Mouse (Mus musculus) telencephalon, adult 2 months (tissue): ENCODE results near the gene Pcp4.
A peak's percentile ranks its signal among the peaks of the same experiment; 100 is the strongest.
"Not testable (repeated sequence)": the region's sequence is repeated elsewhere in the genome, so short reads cannot be mapped to it uniquely, and the experiment has no call there.

Source experiments
- DNase-seq: peaks from one replicate; pipeline ENCODE4 v3.0.0-alpha.2; 2011; ENCODE audit warnings: low read depth, low spot score

Gene Pcp4

DNA sequence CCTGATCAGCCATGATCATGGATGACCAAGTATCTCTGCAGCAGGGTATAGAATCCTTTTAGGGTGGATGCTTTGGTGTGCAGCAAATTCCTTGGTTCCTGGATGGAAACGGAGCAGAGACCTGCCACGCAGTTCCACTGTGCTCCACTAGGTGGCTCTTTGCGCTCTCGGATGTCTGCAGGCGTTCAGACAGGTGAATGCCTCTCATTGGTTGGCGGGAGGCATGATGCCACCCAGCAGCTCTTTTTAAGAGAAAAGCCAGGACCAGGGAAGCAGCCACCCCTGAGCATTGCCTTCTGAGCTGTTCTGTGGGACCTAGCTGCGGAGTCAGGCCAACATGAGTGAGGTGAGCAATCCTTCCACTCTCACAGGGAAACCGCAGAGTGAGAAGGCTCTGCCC, at the start of gene Pcp4:
TSS of gene Pcp4 (plus strand) at position 162 of the 400 bp plus-strand sequence.
- peak; percentile 85 for DNase-seq

DNA sequence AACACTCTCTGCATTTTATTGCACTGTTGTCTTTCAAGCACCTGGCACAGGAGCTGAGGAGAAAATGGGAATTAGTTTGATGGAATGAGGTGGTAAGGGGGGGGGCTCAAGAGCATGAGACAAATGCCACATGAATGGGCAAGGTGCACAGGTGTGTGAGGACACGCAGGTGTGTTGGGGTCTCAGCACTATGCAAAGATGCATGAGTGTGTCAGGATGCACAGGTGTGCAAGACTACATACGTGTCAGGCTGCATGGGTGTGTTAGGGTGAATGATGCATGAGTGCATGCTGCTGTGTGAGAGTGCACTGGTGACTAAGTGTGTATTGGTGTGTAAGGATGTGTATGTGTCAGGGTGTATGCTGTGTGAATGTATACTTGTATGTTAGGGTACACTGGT, 42.4 kb upstream of the Pcp4 start:
- no peak for DNase-seq

DNA sequence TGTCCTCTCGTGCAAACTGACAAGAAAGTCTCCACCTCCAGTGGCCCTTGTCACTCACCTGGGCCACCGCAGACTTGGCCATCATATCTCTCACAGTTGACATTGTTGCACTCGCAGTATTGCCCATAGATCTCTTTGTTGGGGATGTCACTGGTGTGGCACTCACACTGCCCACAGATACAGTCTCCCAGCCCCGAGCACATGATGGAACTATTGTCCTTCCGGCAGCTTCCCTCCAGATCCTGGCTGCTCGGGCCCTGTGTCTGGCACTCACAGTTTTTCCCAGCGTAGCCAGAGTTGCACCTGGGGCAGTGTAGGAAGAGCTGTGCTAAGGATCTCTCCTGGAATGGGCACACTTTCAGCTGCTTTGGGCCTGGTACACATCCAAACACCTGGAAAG, 40.7 kb upstream of the Pcp4 start:
- no peak for DNase-seq

DNA sequence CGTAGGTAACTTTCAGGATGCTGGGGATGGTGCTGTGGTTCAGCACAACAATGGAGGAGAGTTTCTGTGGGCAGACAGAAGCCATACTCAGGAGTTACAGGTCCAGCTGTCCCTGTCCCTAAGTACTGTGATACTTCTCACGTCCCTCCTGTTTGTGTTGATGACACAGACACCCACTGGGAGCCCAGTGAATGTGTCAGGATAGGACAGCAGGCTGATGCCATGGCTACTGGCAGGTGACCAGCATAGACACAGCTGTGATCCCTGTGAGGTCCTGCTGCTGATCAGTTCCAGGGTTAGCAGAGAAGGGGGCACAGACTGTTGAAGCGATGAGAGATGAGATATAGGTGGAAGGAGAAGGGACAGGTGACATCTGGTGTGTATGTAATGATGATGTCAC, 38.4 kb upstream of the Pcp4 start:
- DNase-seq = no peak

DNA sequence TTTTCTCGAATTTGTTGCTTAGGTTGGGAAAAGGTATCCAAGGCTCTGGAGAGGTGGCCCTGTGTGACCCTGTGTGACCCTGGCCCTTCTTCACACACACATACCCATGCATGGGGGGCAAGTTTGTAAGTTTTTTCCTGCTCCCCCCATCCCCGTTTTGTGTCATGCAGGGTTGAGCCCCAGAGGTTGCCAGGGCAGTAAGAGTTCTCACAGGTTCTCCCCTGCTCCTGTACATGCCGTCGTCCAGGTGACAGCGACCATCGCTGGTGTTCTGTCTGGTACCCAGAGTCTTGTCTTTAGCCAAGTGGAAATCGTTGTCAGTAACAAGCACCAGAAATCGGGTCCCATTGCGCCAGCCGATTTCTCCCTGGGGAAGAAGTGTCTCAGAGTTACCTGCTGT, 34.1 kb upstream of the Pcp4 start:
- DNase-seq = no peak

DNA sequence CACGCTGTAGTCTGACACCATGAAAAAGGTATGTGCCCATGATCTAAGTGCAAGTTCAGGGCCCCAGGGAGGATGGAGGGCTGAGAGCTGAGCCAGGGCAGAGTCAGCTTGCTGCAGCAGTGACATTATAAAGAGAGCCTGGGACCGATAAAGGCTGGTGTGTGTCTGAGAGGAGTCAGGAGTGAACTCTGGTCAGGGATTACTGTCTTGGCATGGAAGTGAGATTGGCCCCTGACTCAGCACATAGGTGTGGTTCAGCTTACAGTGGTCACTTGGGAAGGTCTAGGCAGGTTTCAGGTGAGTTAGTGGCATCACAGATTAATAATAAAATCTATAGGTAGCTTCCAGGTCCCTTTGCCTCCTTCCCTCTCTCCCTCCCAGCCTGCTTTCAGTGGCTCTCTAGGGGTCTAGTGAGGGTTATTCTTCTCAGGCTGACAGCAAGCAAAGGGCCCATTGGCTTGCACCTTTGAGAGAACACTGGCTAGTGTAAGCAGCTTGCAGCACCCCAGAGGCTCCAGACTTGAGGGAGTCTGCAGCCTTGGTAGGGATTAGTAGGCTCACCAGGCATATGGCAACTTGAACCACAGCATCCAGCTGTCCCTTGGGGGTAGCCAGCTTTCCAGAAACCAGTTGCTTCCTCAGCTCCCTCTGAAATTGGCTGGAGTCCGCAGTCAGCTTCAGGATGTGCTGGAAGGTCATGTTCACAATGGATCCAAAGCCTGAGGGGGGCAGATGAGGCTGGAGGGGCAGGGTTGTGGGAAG, 33.2 kb upstream of the Pcp4 start:
- DNase-seq = no peak

DNA sequence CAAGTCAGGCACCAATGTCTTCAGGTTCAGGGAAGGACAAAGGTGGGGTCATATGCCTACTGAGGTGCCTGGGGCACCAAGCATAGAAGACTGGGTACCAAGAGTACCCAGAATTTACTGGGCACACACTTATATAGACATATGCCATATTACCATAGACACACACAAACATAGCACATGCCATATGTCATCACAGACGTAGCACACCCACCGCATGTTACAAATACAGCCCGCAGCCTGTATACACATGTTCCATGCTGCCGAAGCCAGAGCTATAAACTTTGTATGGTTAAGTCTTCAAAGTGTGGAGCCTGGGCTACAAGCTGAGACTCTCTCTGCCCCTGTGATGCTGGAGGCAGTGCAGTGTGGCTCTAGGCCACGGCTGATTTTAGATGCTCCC, 28.5 kb upstream of the Pcp4 start:
- no peak for DNase-seq

DNA sequence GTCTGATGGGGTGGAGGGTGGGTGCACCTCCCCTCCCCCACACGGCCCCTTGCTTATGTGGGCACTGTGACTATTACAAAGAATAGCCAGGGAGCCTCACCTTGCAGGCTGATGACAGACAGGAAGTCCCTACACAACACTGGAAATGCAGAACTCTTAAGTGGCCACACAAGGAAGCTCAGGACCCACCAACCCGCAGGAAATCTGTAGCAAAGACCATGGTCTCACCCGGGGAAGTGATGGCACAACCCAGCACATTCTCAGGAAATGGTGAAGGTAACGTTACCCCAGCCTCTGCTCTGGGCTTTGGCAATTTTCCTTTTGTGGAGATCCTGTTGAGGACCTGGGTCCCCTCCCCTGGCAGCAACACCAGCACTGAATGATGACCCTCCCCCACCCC, 27.7 kb upstream of the Pcp4 start:
- no peak for DNase-seq

DNA sequence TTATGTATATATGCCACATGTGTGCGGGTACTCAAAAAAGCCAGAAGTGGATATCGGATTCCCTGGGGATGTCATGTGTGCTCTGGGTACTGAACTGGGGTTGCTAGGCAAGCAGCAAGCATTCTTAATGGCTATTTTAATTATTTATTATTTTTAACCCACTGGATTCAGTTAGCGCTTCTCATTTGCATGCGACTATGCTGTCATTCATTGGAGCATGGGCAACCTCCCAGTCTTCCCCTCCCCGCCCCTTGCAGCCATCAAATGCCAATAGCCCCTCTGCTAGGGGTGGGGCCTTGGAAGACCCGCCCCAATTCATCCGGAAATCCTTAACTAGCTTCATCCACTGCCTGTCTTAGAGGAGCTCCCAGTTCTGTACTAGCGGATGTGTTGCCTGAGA, 26.5 kb upstream of the Pcp4 start:
- DNase-seq = no peak

DNA sequence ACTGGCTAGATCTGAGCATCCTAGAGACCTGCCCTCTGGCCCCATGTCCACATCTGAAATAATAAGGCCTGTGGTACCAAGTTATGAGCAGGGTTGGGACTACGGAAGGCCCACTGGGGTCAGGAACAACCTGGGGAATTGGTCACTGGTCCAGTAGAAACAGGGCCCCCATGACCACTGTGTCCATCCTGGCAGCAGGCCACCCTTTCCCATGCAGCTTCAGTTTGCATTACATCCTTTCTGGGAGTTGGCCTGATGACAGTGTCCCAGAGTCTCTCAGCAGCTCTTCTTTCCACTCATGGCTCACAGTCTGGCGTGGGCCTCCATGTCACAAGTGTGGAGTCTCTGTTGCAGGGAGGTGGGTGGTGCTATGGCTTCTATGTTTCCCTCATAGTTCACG, 25.6 kb upstream of the Pcp4 start:
- no peak for DNase-seq

DNA sequence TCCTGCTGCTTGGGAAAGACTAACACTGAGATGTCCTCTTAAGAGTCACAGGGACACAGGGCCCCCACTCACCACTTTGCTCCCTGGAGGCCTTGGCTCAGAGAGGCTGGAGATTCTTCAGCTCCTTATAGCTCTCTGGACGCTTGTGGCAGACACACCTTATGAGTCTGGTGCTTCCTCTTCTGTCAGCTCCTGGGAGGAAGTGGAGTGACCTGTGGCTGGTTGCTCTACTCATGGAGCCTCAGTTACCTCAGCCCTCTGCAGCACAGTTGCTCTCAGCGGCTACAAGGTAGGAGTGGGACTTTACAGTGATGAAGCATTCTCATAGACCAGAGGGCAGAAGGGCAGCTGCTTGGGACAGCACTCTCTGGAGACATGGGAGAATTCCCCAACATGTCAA, 23.9 kb upstream of the Pcp4 start, which contains the start of gene Itgb2l:
TSS of gene Itgb2l (minus strand) at position 152 of the 400 bp plus-strand sequence.
- DNase-seq = no peak

DNA sequence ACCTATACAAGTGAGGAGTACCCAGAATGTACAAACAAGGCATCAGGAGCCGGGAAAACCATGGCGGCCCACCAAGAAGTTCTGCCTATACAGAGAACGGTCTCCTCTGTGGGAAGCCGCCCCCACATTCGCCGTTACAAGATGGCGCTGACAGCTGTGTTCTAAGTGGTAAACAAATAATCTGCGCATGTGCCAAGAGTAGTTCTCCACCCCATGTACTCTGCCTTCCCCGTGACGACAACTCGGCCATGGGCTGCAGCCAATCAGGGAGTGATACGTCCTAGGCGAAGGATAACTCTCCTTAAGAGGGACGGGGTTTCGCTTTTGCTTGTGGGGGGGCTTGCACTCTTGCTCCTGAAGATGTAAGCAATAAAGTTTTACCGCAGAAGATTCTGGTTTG, 16.5 kb upstream of the Pcp4 start:
- not testable (repeated sequence) for DNase-seq

DNA sequence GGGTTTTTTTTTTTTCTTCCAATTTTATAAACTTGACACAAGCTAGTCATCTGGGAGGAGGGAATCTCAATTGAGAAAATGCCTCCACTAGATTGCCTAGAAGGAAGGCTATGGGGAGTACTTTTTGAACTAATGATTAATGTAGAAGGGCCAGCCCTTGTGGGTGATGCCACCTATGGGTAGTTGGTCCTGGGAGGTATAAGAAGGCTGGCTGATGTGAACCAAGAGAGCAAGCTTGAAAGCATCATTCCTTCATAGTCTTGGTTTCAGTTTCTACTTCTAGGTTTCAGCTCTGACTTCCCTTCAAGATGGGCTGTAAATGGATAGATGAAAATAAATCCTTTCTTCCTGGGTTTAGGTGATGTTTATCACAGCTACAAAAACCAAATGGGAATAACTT, 13.3 kb upstream of the Pcp4 start:
- DNase-seq = no peak

DNA sequence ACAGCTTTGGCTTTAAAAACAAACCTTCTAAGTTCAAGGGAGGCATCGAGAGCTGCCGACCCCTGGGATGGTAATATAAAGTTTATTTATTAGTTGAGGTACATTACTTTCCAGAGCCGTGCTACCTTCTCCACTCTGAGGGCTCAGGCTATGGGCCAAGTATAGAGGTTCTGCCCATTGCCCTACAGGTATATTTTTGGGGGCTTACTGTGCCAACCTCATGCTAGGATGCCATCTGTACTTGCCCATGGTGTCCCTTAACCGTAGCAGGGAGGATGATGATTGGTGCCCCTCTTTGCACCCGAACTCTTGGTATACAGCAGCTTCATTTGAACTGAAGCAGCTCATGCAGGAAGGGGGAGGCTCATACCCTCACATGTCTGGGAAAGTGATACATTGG, 9.8 kb upstream of the Pcp4 start:
- DNase-seq = no peak

DNA sequence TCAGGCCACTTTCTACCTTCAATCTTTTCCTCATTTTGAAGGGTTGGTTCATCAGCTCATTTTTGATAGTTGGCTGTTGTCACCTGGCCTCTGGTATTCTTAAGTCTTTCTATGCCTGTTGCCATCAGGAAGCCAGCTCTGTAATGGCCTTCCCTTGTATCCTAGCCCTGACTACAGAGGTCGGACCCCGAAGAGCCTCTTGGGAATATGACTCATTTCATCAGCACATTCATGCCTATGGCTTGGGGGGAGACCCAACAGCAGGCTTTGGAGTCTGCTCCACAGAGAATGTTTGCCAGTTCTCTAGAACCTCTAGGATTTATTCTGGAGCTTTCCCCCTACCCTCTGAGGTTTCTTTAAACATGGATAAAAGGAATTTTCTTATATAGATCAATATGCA, 8.1 kb upstream of the Pcp4 start:
- DNase-seq = no peak

DNA sequence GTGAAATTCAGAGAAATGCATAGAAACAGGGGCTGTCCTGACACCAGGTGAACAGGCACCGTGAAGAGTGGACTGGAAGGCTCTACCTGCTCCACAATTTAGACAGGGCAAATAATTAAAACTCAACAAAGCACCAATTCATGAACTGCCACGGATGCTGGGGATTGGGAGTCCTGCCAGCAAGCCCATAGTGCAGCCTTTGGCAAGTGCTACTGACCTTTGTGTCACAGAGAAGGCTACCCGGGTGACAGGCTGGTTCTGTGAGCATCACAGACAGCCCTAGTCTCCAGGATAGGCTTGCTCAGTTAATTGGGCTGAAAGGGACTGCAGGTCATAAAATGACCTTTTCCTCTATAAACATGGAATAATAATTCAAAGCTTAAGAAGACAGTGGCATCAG, 6.6 kb upstream of the Pcp4 start:
- no peak for DNase-seq

DNA sequence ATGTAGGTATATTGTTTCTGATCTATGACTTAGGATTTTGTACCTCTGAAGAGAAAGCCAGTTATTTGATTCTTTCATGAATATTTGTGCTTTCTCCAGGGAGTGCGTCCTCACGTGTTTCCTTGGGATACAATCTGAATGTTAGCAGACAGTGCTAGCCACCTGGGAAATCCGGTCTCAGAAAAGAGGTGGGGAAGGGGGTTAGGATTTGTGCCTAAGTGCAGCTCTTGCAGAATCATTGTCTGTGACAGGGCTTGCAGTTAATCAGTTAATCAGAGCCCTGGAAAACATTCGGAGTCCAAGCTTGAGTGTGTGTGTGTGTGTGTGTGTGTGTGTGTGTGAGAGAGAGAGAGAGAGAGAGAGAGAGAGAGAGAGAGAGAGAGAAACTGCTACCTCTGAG, 605 bp downstream of the Pcp4 start:
- no peak for DNase-seq

DNA sequence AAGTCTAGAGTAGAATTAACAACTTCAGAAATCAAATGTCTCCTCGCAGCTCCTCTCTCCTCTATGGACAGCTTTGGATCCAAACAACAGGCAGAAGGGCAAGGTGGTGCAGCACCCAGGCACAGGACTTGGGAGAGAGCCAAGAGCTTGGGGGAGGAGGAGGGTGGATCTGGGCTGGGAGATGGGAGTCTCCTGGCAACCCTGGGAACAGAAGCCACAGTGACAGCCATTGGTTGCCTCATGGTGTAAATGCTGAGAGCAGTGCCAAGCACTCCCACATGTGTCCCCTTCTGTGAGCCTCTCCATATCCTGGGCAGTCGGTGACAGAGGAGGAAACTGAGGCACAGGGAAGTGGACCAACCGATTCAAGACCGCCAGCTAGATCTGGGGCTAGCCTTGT, 1.3 kb downstream of the Pcp4 start:
- DNase-seq = peak; percentile 60

DNA sequence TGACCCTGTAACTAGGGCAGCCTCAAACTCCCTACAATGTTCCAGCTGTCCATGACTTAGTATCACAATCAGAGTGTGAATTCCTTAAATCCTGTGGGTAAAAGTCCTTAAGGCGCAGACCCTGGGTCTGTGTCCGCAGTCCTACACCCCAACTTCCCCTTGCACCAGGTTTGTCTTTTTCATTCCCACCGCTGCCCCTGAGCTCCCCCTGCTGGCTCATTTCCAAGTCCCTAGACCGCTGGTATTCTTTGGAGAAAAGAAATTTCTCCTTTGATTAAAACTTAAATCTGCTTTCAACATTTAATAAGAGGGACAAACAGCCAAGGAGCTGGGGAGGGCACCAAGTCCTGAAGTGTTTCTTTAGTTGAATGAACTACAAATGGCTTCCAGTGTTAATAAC, 2.2 kb downstream of the Pcp4 start:
- DNase-seq = no peak

DNA sequence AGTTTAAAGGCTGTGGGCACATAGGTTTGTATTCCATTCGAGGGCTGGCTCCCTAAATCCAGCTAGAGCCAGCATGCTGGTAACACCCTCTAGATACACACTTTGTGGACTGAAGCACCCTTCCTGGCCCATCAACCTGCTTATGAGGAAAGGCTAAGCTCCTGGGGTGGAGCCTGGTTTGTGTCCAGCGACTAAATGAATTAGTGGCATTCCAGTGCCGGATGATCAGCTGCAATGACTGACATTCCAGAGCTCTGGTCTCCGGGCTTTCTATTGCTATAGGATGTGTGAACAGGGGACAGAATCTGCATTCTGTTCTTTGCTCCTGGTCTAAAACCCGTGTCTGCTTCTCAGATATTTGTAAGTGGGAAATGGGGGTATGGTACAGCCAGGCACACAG, 5.0 kb downstream of the Pcp4 start:
- DNase-seq = no peak

DNA sequence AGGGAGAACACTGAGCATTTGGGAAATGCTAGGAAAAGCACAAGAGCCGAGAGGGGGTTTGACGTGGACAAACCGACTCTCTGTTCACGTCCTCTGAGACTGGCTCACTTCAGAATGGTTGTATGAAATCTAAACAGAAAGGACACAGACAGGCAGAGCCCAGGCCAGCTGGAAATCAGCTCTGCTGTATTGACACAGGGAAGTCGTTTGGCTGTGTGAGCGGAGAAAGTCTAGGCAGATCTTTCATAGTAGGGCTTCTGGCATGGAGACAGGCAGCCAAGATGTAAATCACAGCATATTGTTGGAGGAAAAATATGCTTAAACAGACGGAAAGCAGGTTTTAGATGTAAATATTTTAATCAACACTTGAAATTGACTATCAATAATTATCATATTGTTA, 5.4 kb downstream of the Pcp4 start:
- DNase-seq = no peak

DNA sequence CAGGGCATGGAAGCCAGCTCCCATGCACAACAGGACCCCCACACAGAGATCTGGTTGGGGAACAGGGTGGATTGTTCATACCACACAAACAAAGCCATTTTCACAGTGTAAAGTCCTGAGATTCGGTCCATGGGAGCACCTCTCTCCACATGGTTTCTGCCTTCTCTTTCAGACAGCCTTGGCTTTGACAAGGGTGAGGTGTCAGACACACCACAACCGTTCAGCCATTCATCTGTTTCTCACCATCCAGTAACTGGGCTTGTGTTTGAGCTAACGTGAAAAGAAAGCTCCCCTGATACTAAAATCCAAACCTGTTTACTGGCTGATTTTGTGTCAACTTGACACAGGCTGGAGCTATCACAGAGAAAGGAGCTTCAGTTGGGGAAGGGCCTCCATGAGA, 6.8 kb downstream of the Pcp4 start:
- DNase-seq = no peak

DNA sequence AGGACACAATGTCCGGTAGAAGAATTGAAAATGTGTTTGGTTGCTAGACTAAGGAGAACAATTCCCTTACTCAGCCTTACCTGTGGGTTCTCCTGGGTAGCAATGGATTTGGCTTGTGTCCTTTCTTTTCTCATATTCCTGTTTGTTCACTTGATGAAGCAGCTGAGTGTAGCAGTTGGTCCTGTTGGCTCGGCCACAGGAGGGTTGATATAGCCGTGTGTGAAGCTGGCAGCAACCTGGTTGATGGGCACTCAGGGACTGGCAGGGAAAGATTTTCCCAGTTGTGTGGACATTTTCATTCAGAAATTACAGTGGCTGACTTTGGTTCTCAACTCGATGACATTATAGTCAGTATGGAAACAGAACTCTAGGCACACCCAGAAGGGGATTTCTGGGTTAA, 14.4 kb downstream of the Pcp4 start:
- no peak for DNase-seq
